Mouse (Mus musculus) heart, adult 18-20 months (tissue): ENCODE results near the gene Olfr46. TPM values are rescaled to one million over a fixed set of nuclear protein-coding genes. Genes with fewer than 3 reads are reported as not detected.
"Not testable (repeated sequence)": the region's sequence is repeated elsewhere in the genome, so short reads cannot be mapped to it uniquely, and the experiment has no call there.

ENCODE experiments used
- DNase-seq, 2 experiments: peaks; one replicate each; pipeline ENCODE4 v3.0.0; 2021 to 2022; ENCODE audit warnings: mixed read lengths in 1 of 2
- long read RNA-seq, 2 experiments: library from polyadenylated mRNA; stranded (forward); transcript quantifications; one replicate each; pipeline ENCODE4 v2.0.0; 2021
- total RNA-seq, 2 experiments: library from RNA; stranded (reverse); gene quantifications; 2 replicates each; pipeline ENCODE4 v1.2.3; 2021

Olfr46 gene
- not detected for total RNA-seq
- long read RNA-seq, experiment 1: 0 reads
- long read RNA-seq, experiment 2: 0 reads

GRCm38 (mm10) chr7:140600969-140601368 lies at the start of gene Olfr46:
Gene Olfr46 (plus strand): TSS chr7:140601269.
- DNase-seq: not testable (repeated sequence)

GRCm38 (mm10) chr7:140567586-140567985 lies 33.5 kb upstream of the Olfr46 start, which contains the start of gene Olfr538:
Gene Olfr538 (plus strand): TSS chr7:140567886.
- no peak for DNase-seq

- DNase-seq: not testable (repeated sequence)
Measured at GRCm38 (mm10) chr7:140628670-140629069, 27.6 kb downstream of the Olfr46 start, which contains the start of gene Olfr61. Gene Olfr61 (plus strand): TSS chr7:140628970.

- no peak for DNase-seq
Measured at GRCm38 (mm10) chr7:140630559-140630958, 29.5 kb downstream of the Olfr46 start.

GRCm38 (mm10) chr7:140646152-140646551 lies 45.1 kb downstream of the Olfr46 start, which contains the start of gene Olfr53:
Gene Olfr53 (plus strand): TSS chr7:140646452.
- DNase-seq: no peak

GRCm38 (mm10) chr7:140659630-140660029 lies 58.6 kb downstream of the Olfr46 start, which contains the start of gene Olfr539:
Gene Olfr539 (plus strand): TSS chr7:140659930.
- no peak for DNase-seq

Other genes with a start within 250 kb of the Olfr46 start
- gene Olfr60, start 239.6 kb upstream of the Olfr46 start, total RNA-seq: not detected
- not detected for gene Olfr530, start 224.9 kb upstream of the Olfr46 start, total RNA-seq
- not detected for gene Olfr531, start 198.4 kb upstream of the Olfr46 start, total RNA-seq
- not detected for gene Olfr532, start 179.6 kb upstream of the Olfr46 start, total RNA-seq
- gene Olfr533, start 137.9 kb upstream of the Olfr46 start, total RNA-seq: not detected
- not detected for gene Olfr535, start 117.1 kb upstream of the Olfr46 start, total RNA-seq
- not detected for gene Olfr536, start 93.9 kb upstream of the Olfr46 start, total RNA-seq
- not detected for gene Olfr538, start 33.4 kb upstream of the Olfr46 start, total RNA-seq
- gene Olfr61, start 27.7 kb downstream of the Olfr46 start, total RNA-seq: not detected
- not detected for gene Olfr53, start 45.2 kb downstream of the Olfr46 start, total RNA-seq
- gene Olfr539, start 58.7 kb downstream of the Olfr46 start, total RNA-seq: not detected
- not detected for gene Olfr45, start 80.7 kb downstream of the Olfr46 start, total RNA-seq
- gene Olfr541, start 96.0 kb downstream of the Olfr46 start, total RNA-seq: not detected
- 10 to 100 TPM in 1 of 2 experiments, 1 to 10 TPM in 1; 6.0 to 49.3 TPM for gene Cyp2e1, start 162.5 kb downstream of the Olfr46 start, total RNA-seq
- gene Syce1, start 186.6 kb downstream of the Olfr46 start, total RNA-seq: not detected
- under 1 TPM; 0.20 to 0.41 TPM for gene Zfp941, start 220.9 kb downstream of the Olfr46 start, total RNA-seq
- 1 to 10 TPM in 1 of 2 experiments, under 1 TPM in 1; 0.77 to 2.4 TPM for gene Urah, start 233.7 kb downstream of the Olfr46 start, total RNA-seq
- 10 to 100 TPM; 30.5 to 32.9 TPM for gene Scgb1c1, start 244.3 kb downstream of the Olfr46 start, total RNA-seq
- not detected for gene Odf3, start 246.5 kb downstream of the Olfr46 start, total RNA-seq